Mouse (Mus musculus) ES-E14 (cell line): ENCODE data around the gene Ranbp3.

Source experiments
- CHD2 ChIP-seq: IDR thresholded peaks from 2 replicates; pipeline ENCODE4 v1.6.1; 2014; ENCODE audit warnings: mild to moderate bottlenecking, low read depth, low read length, inconsistent platforms
- HCFC1 ChIP-seq: IDR thresholded peaks from 2 replicates; pipeline ENCODE4 v1.6.1; 2012; ENCODE audit warnings: low read length, inconsistent platforms, borderline replicate concordance; ENCODE audit not compliant: insufficient read depth
- MAFK ChIP-seq: IDR thresholded peaks from 2 replicates; pipeline ENCODE4 v1.6.1; 2014; ENCODE audit warnings: mild to moderate bottlenecking, low read depth, low read length, inconsistent platforms; ENCODE audit not compliant: insufficient read depth
- ZC3H11A ChIP-seq: IDR thresholded peaks from 2 replicates; pipeline ENCODE4 v1.6.1; 2012; ENCODE audit warnings: low read depth, mild to moderate bottlenecking, inconsistent platforms, low read length, borderline replicate concordance
- ZNF384 ChIP-seq: IDR thresholded peaks from 2 replicates; pipeline ENCODE4 v1.6.1; 2012; ENCODE audit warnings: low read depth, low read length, inconsistent platforms

DNA sequence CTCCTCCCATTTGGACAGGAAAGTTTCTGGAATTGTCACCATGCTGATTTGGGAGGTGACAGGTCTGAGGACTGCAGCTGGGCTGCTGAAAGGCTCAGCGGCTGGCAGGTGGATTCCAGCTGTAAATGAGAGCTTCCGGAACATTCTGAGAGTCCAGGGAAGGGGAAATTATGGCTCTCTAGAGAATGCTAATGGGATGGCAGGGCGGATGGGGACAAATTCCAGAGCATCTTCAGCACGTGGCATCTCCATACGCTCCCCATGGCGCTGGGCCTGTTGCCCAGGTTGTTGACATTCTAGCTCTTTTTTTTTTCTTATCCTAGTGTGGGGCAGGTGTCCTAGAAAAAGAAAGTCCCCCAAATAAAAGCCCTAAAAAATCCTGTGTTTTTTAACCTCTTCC, 56.1 kb downstream of the Ranbp3 start:
- TF ChIP-seq MAFK (no peak), ZC3H11A (no peak), HCFC1 (no peak), CHD2 (no peak), ZNF384 (no peak)
